Mouse (Mus musculus) layer of hippocampus, adult 11-12 months (tissue): ENCODE results near the gene T2.

ENCODE experiments used
- DNase-seq: peaks from one replicate; pipeline ENCODE4 v3.0.0; 2022; ENCODE audit warnings: low spot score

T2 gene

GRCm38 (mm10) chr17:8420739-8421138 is 64.9 kb downstream of the T2 start:
- DNase-seq = no peak

GRCm38 (mm10) chr17:8421517-8421916 is 65.7 kb downstream of the T2 start:
- no peak for DNase-seq

GRCm38 (mm10) chr17:8423283-8423682 is 67.5 kb downstream of the T2 start:
- peak; percentile 28 for DNase-seq

- no peak for DNase-seq
These were observed 73.6 kb downstream of the T2 start for GRCm38 (mm10) chr17:8429436-8429835.

GRCm38 (mm10) chr17:8429896-8430295 is 74.1 kb downstream of the T2 start:
- DNase-seq = no peak

GRCm38 (mm10) chr17:8432179-8432800 is 76.5 kb downstream of the T2 start:
- no peak for DNase-seq

- no peak for DNase-seq
These were observed 77.6 kb downstream of the T2 start for GRCm38 (mm10) chr17:8433121-8433977.

GRCm38 (mm10) chr17:8433978-8434960 is 78.5 kb downstream of the T2 start, which contains the start of gene T:
Gene T, plus strand, starts transcription at chr17:8434423.
- no peak for DNase-seq

- no peak for DNase-seq
These were observed 80.4 kb downstream of the T2 start for GRCm38 (mm10) chr17:8436184-8436583.

- DNase-seq = no peak
These were observed 88.3 kb downstream of the T2 start for GRCm38 (mm10) chr17:8444062-8444461.

- no peak for DNase-seq
These were observed 91.9 kb downstream of the T2 start for GRCm38 (mm10) chr17:8447676-8448192.

GRCm38 (mm10) chr17:8448324-8448723 is 92.5 kb downstream of the T2 start:
- DNase-seq = no peak

GRCm38 (mm10) chr17:8455196-8455595 is 99.4 kb downstream of the T2 start:
- no peak for DNase-seq

GRCm38 (mm10) chr17:8455601-8456000 is 99.8 kb downstream of the T2 start:
- DNase-seq = no peak

- no peak for DNase-seq
These were observed 101.2 kb downstream of the T2 start for GRCm38 (mm10) chr17:8456856-8457460.

- DNase-seq = peak; percentile 33
These were observed 105.8 kb downstream of the T2 start for GRCm38 (mm10) chr17:8461568-8461967.

GRCm38 (mm10) chr17:8463482-8464128 is 107.8 kb downstream of the T2 start:
- peak; percentile 74 for DNase-seq

GRCm38 (mm10) chr17:8467771-8468170 is 112.0 kb downstream of the T2 start:
- DNase-seq = no peak

GRCm38 (mm10) chr17:8468716-8469344 is 113.0 kb downstream of the T2 start:
- DNase-seq = peak; percentile 93
